ENCODE assay signal across 8 mouse cellular contexts in genomic region chr15:103502435-103503250, GRCm38 (mm10). TPM values are rescaled to one million over a fixed set of nuclear protein-coding genes. Genes with fewer than 3 reads are reported as not detected.
A peak's percentile ranks its signal among the peaks of the same experiment; 100 is the strongest.
DNase-seq lines count a peak whose midpoint lies in the region; ATAC-seq and TF ChIP-seq lines count a peak whose summit lies in the region.

TSS of gene Pde1b (plus strand) at chr15:103503034.

- H3K36me3 ChIP-seq in heart, embryonic 14.5 days (ENCODE audit: control insufficient read depth, insufficient read depth, low read length): no peaks in the 10 kb centered on the region
- H3K36me3 ChIP-seq in kidney, postnatal 0 days (ENCODE audit: insufficient read depth, low read length): no peaks in the 10 kb centered on the region
- H3K36me3 ChIP-seq in liver, embryonic 12.5 days: no peaks in the 10 kb centered on the region
- H3K36me3 ChIP-seq in stomach, embryonic 15.5 days: no peaks in the 10 kb centered on the region

- peak within 1 kb of the TSS; percentile 98 for H3K4me2 ChIP-seq in heart, embryonic 14.5 days (ENCODE audit: low read length)
- H3K4me2 ChIP-seq in kidney, postnatal 0 days (ENCODE audit: low read length): peak within 1 kb of the TSS; percentile 98
- H3K4me2 ChIP-seq in liver, embryonic 12.5 days: peak within 1 kb of the TSS; percentile 76
- H3K4me2 ChIP-seq in stomach, embryonic 15.5 days: peak within 1 kb of the TSS; percentile 97

- peaks cover 17% of the 10 kb centered on the region for H3K27me3 ChIP-seq in heart, embryonic 14.5 days (ENCODE audit: control insufficient read depth, insufficient read depth, low read length)
- H3K27me3 ChIP-seq in kidney, postnatal 0 days (ENCODE audit: insufficient read depth, low read length): peaks cover 13% of the 10 kb centered on the region
- H3K27me3 ChIP-seq in liver, embryonic 12.5 days (replicated peaks): peaks cover 52% of the 10 kb centered on the region
- H3K27me3 ChIP-seq in stomach, embryonic 15.5 days (replicated peaks): peaks cover 22% of the 10 kb centered on the region

- WGBS in heart, embryonic 14.5 days: 2% methylated on average over 59 of the region's 63 CpGs
- WGBS in kidney, postnatal 0 days: under 1% methylated on average over 53 of the region's 63 CpGs
- WGBS in liver, embryonic 12.5 days (ENCODE audit: insufficient replicate concordance): 2% methylated on average over 57 of the region's 63 CpGs
- WGBS in stomach, embryonic 15.5 days: 1% methylated on average over 59 of the region's 63 CpGs

- DNase-seq in frontal cortex, postnatal 14 days (ENCODE audit: low spot score in 2 of 2): no peak
- DNase-seq in embryo, embryonic 9.5 days (ENCODE audit: extremely low spot score): peak; percentile 74
- peak; percentile 75 for DNase-seq in kidney, postnatal 0 days (ENCODE audit: low spot score)

- H3K4me1 ChIP-seq in heart, embryonic 14.5 days (ENCODE audit: control insufficient read depth in 2 of 2, insufficient read depth in 2 of 2, low read length in 2 of 2): peaks cover 0 to 5% of the 10 kb centered on the region in 2 experiments; a peak in 1 of 4 replicates
- H3K4me1 ChIP-seq in kidney, postnatal 0 days (replicated peaks; ENCODE audit: insufficient read depth, low read length): no peaks in the 10 kb centered on the region
- peaks cover 9% of the 10 kb centered on the region; the same call in 1 of the 2 replicates for H3K4me1 ChIP-seq in liver, embryonic 12.5 days
- H3K4me1 ChIP-seq in stomach, embryonic 15.5 days: peaks cover 7% of the 10 kb centered on the region; the same call in 1 of the 2 replicates

- ATAC-seq in frontal cortex, adult (ENCODE audit: low TSS enrichment): peak; percentile 76
- ATAC-seq in heart, embryonic 14.5 days (ENCODE audit: insufficient number of reproducible peaks, insufficient read depth, low FRiP score, low read depth): peak; percentile 91
- peak; percentile 89 for ATAC-seq in kidney, postnatal 0 days (replicated peaks; ENCODE audit: low FRiP score, low read depth)
- peak; percentile 81 for ATAC-seq in liver, embryonic 12.5 days
- peak; percentile 40; the same call in 1 of the 2 replicates for ATAC-seq in monocyte, adult 5-6 weeks (replicated peaks; ENCODE audit: insufficient number of reproducible peaks, low FRiP score, low TSS enrichment, poor library complexity, severe bottlenecking)
- ATAC-seq in stomach, embryonic 15.5 days (ENCODE audit: insufficient read depth, low FRiP score, low read depth): peak; percentile 94

- peak within 1 kb of the TSS; percentile 50 to 60 for H3K4me3 ChIP-seq in heart, embryonic 14.5 days (ENCODE audit: control insufficient read depth in 1 of 2, insufficient read depth in 1 of 2, low read depth in 1 of 2, low read length in 2 of 2)
- peak within 1 kb of the TSS; percentile 56 for H3K4me3 ChIP-seq in kidney, postnatal 0 days (replicated peaks; ENCODE audit: low read depth, low read length)
- peak within 1 kb of the TSS; percentile 50 for H3K4me3 ChIP-seq in liver, embryonic 12.5 days
- peak within 1 kb of the TSS; percentile 54 for H3K4me3 ChIP-seq in stomach, embryonic 15.5 days (replicated peaks)

- TF ChIP-seq CTCF in kidney, postnatal 0 days (IDR thresholded peaks at IDR 0.05; ENCODE audit: low read depth): no peak

- H3K9me3 ChIP-seq in heart, embryonic 14.5 days (ENCODE audit: control insufficient read depth, low read length): no peaks in the 10 kb centered on the region
- H3K9me3 ChIP-seq in kidney, postnatal 0 days (replicated peaks; ENCODE audit: low read length): no peaks in the 10 kb centered on the region
- no peaks in the 10 kb centered on the region for H3K9me3 ChIP-seq in liver, embryonic 12.5 days (replicated peaks)
- H3K9me3 ChIP-seq in stomach, embryonic 15.5 days: no peaks in the 10 kb centered on the region

- peak within 1 kb of the TSS; percentile 70 for H3K9ac ChIP-seq in heart, embryonic 14.5 days (ENCODE audit: low read length)
- H3K9ac ChIP-seq in kidney, postnatal 0 days (ENCODE audit: low read depth, low read length): peak within 1 kb of the TSS; percentile 52; the same call in 1 of the 2 replicates
- peak within 1 kb of the TSS; percentile 22; the same call in 1 of the 2 replicates for H3K9ac ChIP-seq in liver, embryonic 12.5 days
- peak within 1 kb of the TSS; percentile 46 for H3K9ac ChIP-seq in stomach, embryonic 15.5 days

- no peak within 1 kb of the TSS for H3K27ac ChIP-seq in heart, embryonic 14.5 days (replicated peaks in 1 of 2; ENCODE audit: control insufficient read depth in 1 of 2, insufficient read depth in 1 of 2, low read depth in 2 of 2, low read length in 2 of 2)
- H3K27ac ChIP-seq in kidney, postnatal 0 days: 0 out of 2 replicates have a peak within 1 kb of the TSS, but pooled peaks have one; percentile 1
- H3K27ac ChIP-seq in liver, embryonic 12.5 days: no peak within 1 kb of the TSS
- H3K27ac ChIP-seq in stomach, embryonic 15.5 days: peak within 1 kb of the TSS; percentile 44; the same call in 1 of the 2 replicates

RNA-seq across cellular contexts. Expression of gene Pde1b, which starts in this region (rescaled TPM):
- polyA plus RNA-seq in heart, embryonic 14.5 days (2014; fragmentation: Nextera tagmentation; extraction: Ambion mirVana): 3.6 and 3.7 TPM in 2 replicates
- 3.5 and 3.9 TPM in 2 replicates for polyA plus RNA-seq in kidney, postnatal 0 days (2015; fragmentation: Nextera tagmentation; extraction: Ambion mirVana)
- polyA plus RNA-seq in liver, embryonic 12.5 days (2016; fragmentation: Nextera tagmentation; extraction: Ambion mirVana): 0.30 and 0.36 TPM in 2 replicates
- total RNA-seq in monocyte, adult 5-6 weeks (2017): 28.6 to 54.5 TPM (median 38.7 TPM) in 3 replicates
- polyA plus RNA-seq in stomach, embryonic 15.5 days (2015; fragmentation: Nextera tagmentation; extraction: Ambion mirVana): 8.8 and 9.4 TPM in 2 replicates

Comparison
In these comparisons a context has a peak if more than half of its experiments do, and no peak if none do; other contexts are left out.
1. Peak in ATAC-seq, H3K4me3 ChIP-seq, H3K9ac ChIP-seq and H3K4me2 ChIP-seq in liver, embryonic 12.5 days; RNA of the gene not detected or under 1 TPM.
2. ATAC-seq: peak in every context shown above with its lines; median percentile 94 in stomach, embryonic 15.5 days; 91 in heart, embryonic 14.5 days; 89 in kidney, postnatal 0 days; 81 in liver, embryonic 12.5 days; 76 in frontal cortex, adult; 40 in monocyte, adult 5-6 weeks.
3. DNase-seq: peak in embryo, embryonic 9.5 days (single experiment) and kidney, postnatal 0 days (single experiment); none in frontal cortex, postnatal 14 days (0 of 2).
4. H3K27ac ChIP-seq: peak in kidney, postnatal 0 days (single experiment) and stomach, embryonic 15.5 days (single experiment); none in heart, embryonic 14.5 days (0 of 2) and liver, embryonic 12.5 days (single experiment).
5. Peak in every context shown above with its lines, with median percentiles within 50 percentile points of each other: H3K4me2 ChIP-seq, H3K4me3 ChIP-seq and H3K9ac ChIP-seq.